Mouse (Mus musculus) kidney, adult 2 months (tissue): ENCODE measurements around the gene Relb.

Experiments used
- CTCF ChIP-seq: fragments of 200-500 bp; conservative IDR thresholded peaks from 2 replicates; pipeline ENCODE4 v1.5.1; 2011; ENCODE audit warnings: low read depth, mild to moderate bottlenecking, control low read depth, low read length, moderate library complexity, mixed read lengths; ENCODE audit not compliant: insufficient read depth, insufficient read length
- POLR2A ChIP-seq: fragments of 200-500 bp; IDR thresholded peaks from one replicate; pipeline ENCODE4 v1.6.1; 2011; ENCODE audit warnings: low read depth, low read length, control low read depth

DNA sequence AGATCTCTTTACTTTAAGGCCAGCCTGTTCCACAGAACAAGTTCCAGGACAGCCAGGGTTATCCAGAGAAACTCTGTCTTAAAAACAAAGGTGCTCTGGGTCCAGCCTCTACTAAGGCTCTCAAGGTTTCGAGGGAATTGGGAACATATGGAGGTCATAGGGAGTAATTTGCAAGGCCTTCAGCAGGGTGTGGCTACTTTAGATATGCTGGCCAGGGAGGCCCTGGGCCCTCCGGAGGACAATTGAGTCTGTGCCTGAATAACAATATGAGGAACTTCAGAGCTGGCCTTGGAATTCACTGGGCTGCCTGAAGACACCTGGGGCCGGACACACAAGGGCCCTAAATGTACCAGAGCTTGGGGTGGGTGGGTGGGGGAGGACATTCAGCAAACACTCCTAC lies 53.7 kb downstream of the Relb start:
- TF ChIP-seq CTCF, result no peak
- TF ChIP-seq POLR2A, result no peak
